Mouse (Mus musculus): ENCODE data around the gene Renbp. TPM values are rescaled to one million over a fixed set of nuclear protein-coding genes. Genes with fewer than 3 reads are reported as not detected.

Renbp gene
- total RNA-seq (2015) (7.5 and 7.6 TPM in 2 replicates), total RNA-seq (2017) (17.6 and 33.4 TPM in 2 replicates)

DNA sequence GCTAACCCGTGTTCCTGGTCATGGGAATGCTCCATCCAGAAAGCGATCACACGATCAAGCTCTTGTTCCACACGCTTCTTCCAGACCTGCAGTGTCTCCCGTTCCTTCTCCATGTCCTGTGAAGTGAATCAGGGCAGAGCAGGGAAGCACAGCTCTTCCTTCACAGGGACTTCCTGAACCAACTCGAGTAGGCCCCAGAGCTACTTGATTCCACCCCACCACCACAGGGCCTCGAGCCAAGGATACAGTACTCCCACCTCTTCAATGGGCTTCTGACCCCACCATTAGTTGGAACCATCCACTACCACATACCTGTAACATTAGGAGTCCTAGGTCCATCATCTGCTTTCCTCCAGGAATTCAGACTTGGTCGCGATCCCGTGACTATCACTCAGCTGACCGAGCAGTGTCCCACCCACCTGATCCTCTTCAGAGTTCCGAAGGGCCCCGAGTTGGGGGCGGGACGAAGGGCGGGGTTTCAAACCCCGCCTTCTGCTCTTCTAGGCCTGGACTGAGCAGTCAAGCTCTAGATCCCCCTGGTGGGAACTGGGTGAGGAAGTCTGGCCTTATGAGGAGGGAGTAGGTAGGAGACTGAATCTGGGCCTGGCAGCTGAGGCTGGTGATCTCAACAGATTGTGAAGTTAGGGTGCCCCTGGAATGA is at the start of gene Renbp:
Gene Renbp (minus strand): TSS at position 449 of the 661 bp plus-strand sequence.
- peak; percentile 98 for ATAC-seq (replicated peaks; ENCODE audit: poor library complexity)

DNA sequence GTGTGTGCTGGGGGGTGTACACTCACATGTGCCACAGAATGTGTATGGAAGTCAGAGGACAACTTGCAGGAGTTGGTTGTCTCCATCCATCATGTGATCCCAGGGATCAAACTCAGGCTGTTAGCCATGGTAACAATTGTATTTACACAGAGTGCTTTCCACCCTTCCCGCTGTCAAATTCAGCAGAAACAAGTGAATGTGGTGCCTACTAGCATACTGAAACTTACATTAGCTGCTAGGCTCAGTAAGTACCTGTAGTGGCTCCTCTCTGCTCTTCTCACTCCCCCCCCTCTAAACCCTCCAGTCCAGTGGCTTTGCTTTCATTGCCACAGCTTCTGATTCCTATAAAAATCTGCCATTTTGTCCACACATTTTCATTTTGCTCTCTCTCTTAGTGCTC is 47.1 kb upstream of the Renbp start:
- ATAC-seq (replicated peaks; ENCODE audit: poor library complexity) = no peak

DNA sequence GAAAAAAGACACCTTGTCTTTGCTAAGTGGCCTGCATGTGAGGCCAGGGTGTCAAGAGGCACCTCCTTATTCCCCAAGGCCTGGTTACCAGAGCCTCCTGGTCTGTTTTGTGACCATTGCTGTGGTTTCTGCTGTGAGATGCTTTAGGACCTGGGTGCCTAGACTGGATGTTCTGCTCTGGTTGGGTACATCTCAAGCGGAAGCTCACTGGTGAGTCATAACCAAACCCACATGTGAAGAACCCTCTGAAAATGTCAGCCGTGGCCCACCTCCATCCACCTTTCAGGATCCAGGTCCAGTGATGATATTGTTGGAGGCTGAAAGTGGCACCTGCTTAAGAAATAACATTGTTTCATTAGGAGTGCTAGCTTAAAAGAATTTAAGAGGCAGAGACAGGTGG is 45.6 kb upstream of the Renbp start:
- ATAC-seq (replicated peaks; ENCODE audit: poor library complexity) = no peak

DNA sequence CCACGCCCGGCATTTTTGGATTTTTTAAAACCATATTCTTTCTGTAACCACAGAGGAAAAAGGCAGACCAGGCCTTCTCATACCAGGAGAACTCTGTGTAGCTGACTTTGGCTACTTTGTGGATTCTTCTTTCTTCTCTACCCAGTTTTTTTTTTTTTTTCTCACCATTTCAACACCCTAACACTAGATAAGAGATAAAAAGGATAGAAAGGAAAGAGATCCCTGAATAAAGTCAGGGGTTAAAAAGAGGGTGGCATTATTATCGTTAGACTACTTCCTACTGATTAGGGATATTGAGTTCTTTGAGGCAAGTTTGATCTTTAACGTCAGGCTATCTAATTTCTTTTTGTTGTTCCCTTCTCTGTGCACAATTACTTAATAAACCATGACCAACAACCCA is 42.1 kb upstream of the Renbp start:
- ATAC-seq (replicated peaks; ENCODE audit: poor library complexity) = no peak

DNA sequence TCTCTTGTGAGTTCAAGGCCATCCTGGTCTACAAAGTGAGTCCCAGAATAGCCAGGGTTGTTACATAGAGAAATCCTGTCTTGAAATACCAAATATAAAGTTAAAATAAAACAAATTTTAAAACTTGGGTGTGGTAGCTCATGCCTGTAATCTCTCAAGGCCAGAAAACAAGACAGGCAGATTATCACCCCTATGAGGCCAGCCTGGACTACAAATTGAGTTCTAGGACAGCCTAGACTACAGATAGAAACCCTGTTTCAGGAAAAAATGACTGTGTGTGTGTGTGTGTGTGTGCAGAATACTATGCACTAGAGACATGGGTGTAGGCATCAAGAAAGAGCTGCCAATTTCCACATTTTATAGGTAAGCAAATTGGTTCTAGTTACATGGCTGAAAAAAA is 40.1 kb upstream of the Renbp start:
- no peak for ATAC-seq (replicated peaks; ENCODE audit: poor library complexity)

DNA sequence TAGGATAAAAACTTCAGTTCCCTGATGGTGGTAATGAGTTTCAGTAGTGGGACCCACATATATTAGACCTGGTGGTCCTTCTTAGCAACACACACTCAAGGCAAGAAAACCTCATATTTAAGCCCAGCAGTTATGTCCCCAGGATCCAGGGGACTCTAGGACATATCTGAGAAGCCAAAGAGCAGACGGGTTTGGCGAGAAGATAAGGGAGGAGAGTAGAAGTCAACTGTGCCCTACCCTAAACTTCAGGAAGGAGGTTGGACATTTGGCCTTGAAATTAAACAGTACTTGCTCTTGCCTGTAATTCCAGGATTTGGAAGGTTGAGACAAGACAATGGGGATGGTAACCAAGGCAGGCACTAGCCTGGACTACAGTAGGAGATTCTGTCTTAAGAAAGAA is 39.1 kb upstream of the Renbp start:
- ATAC-seq (replicated peaks; ENCODE audit: poor library complexity) = no peak

DNA sequence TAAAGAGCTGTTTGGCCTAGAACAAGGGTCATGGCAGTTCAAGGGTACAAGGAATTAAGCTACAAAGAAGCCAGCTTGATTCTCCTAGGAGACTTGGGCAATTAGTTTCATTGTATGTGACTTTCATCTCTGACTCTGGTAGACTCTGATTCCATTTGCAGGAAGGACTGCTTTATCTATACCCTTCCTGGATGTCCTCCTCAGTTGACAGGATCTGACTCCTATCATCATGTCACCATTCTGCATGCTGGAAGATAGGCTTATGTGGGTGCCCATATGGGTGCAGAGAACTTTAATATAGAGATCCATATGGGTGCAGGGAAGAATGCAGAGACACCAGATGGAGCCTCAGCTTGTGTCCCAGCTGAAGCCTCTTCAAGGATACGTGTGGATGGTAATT is 38.5 kb upstream of the Renbp start:
- no peak for ATAC-seq (replicated peaks; ENCODE audit: poor library complexity)

DNA sequence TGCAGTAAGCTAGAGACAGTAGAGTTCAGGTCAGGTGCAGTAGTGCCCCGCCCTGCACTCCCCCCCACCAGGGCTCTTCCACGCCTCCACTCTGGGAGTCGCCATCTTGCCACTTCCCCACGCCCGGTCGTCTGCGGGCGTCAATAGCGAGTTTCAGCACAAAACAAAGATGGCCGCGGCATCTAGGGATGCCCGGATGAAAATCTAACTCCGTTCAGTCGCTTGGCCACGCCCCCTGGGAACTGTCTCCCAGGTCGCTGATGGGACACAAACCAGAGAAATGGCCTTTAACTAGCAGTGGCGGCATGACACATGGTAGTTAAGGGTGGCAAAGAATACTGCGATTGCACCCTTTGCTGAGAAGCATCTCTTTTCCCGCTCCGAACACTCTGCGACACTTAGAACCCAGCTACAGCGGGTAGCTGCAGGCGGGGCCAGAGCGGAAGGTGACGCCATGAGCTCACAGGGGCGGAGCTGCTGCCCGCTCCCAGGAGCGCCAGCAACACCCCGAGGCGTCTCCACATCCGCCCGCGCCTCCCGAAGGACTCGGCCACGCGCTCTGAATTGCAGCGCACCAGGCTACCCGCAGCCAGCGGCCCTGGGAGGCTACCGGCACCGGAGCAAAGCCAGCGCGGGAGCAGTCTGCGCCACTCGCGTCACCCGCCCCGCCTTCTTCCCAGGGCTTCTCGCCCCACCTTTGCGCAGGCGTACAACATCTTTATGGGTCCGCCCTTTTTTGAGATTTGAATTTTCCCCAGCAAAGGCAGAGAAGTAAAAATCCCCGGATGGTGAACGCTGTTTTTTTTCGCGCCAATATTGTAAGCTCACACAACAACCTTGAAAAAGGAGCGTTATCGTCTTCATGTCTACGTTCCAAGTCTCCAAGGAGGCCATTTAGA is 36.8 kb upstream of the Renbp start:
- peak; percentile 56 for ATAC-seq (replicated peaks; ENCODE audit: poor library complexity)

DNA sequence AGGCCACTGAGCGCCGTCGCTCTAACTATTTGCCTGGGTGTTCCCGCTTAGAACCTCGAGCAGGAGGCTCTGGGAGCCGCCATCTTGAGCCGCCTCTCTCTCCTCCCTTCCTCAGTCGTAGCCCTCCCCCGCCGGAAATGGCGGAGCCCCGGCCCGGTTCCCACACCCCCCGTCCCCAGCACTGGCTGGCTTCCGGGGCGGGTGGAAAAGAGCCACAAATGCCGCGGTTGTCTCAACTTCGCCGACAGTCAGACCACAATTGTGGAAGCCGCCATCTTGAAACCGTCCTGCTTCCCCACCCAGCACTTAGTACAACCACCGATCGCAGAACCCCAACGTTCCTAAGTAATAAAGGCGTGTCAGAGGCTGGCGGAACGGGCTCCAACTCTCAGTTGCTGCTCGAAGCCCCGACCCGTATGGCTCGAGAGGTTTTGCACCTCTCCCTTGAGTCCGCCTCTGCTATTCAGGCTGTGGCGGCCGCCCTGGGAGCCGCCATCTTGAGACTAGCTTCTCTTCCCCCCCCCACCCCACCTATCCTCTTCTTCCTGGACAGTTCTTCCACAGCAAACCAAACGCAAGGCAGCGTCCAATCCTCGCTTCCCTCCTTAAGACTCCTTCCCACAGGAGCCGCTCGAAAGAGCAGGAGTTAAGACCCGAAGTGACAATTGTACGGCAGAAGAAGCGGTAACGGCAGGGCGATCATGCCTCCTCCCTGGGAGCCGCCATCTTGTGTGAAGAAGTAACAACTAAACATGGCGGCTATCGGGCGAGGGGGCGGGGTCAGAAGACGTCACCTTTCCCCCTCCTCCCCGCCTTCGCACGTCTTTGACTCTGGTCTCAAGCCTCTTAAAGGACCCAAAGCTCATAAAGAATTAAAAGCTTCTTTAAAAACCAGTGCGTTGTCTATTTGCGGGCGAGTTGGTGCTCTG is 35.9 kb upstream of the Renbp start, which contains the start of gene Hcfc1:
Gene Hcfc1 (minus strand): TSS at position 110 of the 929 bp plus-strand sequence.
- ATAC-seq (replicated peaks; ENCODE audit: poor library complexity) = peak; percentile 46

DNA sequence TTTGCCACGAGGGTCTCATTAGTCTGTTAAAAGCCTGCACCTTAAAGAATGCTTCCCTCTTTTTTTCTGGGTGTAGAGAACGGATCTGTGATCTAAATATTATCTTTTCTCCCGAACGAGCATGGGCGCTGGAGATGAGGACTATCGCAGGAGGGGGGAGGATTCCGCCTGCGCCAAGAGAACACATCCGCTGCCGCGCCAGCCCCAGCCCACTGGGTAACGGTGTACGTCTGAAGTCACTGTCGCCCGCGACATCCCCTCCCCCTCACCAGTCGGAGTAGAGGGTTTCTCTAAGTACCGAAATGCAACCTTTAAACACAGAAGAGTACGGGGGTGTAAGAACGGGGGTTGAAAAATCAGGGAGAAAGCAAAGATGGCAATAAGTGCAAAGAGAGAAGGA is 34.7 kb upstream of the Renbp start:
- ATAC-seq (replicated peaks; ENCODE audit: poor library complexity) = no peak

DNA sequence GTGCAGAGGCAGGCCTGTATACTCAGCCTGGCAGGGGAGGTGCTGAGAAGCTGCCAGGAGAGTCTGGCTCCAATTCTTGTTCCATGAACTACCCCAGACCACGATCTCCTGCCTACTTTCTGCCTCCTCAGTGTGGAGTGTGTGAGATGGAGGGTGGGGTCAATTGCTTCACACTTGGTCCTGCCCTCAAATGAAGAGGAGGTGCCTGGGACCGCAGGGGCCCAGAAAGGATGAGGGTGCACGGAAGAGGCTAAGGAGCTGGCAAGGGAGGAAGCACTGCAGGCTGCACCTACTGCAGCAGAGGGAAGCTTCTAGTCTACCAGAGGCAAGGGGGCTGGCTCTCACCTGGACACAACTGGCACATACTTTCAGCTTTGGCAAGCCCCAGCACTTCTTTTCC is 33.7 kb upstream of the Renbp start:
- peak; percentile 37 for ATAC-seq (replicated peaks; ENCODE audit: poor library complexity)

DNA sequence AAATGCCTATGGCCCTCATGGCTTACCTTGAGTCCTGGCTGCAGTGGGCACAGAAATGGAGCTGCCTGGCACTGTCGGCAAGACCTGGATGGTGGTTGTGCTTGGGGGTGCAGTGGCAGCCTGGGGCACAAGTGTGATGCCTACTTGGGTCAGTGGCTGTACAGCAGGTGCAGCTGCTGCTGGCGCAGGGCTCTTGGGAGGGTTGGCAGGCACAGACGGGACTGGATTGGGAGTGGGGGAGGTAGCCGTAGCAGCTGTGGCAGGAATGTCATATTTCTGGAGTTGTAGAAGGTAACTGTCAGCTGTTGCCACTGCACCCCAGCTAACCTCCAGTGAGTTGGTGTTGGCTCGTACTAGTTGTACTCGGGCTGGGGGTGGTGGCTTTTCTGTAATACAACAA is 24.3 kb upstream of the Renbp start:
- ATAC-seq (replicated peaks; ENCODE audit: poor library complexity) = no peak

DNA sequence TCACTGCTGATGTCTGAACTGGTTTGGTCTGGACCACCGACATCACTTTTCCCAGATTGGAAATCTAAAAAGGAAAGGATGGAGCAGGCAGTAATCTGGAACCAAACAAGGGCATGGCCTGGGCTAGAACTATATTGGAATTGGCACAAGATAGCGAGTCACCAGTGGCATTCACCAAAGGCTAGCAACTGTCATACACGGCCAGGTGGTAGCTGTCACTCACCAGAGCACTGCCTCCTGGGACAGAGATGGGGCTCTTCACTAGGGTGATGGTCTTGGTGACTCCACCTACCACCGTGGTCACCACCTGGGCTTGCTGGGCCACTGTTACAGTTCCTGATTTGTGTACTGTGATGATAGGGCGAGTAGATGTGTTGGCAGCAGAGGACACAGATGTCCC is 22.0 kb upstream of the Renbp start:
- no peak for ATAC-seq (replicated peaks; ENCODE audit: poor library complexity)

DNA sequence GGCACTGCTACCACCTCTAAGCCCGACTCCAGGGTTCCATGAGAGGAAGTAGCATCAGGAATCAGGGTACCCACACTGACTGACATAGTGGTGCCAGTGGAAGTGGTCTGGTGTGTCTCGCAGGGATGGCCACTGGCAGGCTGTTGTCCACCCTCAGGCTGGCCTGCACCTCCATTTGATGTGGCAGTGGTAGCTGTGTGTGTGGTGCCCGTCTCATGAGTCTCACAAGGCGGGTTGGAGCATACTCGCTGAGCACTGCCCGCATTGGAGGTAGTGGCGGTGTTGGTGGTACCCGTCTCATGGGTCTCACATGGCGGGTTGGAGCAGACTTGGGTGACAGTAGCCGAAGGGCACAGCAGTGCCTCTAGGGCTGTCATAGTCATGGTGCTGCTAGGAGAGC is 18.7 kb upstream of the Renbp start:
- no peak for ATAC-seq (replicated peaks; ENCODE audit: poor library complexity)

DNA sequence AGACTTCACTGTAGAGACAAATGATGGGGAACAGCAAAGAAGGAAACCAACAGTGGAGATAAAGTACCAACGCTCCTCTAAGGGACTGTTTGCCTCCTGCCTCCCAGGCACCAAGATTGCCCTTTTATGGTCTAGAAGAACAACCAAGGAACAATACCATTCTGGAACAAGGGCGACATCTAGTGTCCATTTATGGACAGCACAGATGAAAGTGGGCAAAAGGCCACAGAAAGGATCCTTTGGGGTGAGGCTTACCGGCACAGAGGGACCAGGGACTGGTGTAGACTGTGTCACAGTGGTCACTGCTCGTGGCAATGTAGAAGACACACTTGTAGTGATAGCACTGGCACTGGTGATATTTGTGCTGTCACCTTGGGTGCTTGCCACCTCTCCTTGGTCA is 18.0 kb upstream of the Renbp start:
- ATAC-seq (replicated peaks; ENCODE audit: poor library complexity) = peak; percentile 87

DNA sequence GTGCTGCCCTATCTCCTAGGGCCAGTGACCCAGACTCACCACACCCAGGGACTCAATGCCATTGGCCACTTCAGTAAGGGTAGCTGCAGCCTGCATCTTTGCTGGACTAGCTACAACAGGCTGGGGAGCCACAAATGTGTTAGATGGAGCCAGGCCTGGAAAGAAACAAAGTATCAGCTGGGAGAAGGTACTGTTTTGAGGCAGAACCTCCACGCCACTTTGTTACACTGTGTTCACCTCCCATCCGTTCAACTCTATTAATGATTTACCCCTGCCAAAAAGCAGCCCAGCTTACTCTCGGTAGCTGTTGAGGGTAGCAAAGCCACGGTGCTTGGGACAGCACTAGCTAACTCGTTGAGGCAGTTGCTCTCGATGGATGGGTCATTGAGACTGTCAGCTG is 16.2 kb upstream of the Renbp start:
- ATAC-seq (replicated peaks; ENCODE audit: poor library complexity) = no peak

DNA sequence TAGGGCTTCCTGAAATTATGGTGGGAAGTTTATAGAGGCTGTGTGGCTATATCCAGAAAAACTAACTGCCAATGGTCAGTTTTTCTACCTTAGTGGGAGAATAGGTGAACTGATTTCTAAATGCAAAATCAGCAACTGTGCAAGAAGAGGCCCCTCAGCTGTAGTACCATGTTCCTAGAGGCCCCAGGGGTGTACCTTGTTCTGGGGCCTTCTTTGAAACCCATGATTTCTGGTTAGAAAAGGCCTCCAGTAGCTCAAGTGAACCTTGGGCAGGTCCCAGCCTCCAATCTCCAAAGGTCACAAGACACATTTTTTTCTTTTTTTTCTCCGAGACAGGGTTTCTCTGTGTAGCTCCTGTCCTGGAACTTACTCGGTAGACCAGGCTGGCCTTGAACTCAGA is 11.6 kb upstream of the Renbp start:
- no peak for ATAC-seq (replicated peaks; ENCODE audit: poor library complexity)

DNA sequence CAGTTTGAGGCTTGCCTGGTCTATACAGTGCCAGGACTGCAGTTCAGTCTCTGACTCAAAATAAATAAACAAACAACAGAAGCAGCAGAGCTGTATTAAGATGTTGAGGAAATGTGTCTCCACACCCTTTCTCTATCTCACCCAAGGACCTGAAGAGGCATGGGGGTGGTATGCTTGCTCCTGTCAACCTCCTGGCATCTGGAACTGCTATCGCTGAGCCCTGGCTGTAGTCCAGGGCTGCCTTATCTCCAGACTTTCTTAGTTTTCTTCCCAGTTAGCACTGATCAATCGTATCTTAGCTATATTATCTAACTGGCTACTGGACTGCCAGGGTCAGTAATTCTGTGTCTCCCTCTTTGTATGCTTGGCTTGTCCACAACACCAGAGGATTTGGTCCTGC is 11.2 kb upstream of the Renbp start:
- 0 out of 2 replicates have a peak, but pooled peaks have one; percentile 39 for ATAC-seq (replicated peaks; ENCODE audit: poor library complexity)

DNA sequence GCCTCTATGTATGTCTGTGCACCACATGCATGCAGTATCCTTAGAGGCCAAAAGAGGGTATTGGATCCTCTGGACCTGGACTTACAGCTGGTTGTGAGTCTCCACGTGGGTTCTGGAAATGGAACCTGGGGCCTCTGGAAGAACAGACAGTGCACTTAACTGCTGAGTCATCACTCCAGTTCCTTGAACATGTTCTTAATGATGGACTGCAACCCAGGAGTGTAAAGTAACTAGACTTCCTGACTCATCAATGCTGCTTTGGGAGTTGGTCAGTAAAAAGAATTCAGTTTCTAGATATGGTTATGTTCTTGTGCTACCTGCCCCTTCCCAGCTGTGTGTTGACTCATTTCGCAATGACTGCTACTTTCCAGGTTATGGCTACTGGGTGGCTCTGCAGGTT is 1.2 kb upstream of the Renbp start:
- ATAC-seq (replicated peaks; ENCODE audit: poor library complexity) = no peak

DNA sequence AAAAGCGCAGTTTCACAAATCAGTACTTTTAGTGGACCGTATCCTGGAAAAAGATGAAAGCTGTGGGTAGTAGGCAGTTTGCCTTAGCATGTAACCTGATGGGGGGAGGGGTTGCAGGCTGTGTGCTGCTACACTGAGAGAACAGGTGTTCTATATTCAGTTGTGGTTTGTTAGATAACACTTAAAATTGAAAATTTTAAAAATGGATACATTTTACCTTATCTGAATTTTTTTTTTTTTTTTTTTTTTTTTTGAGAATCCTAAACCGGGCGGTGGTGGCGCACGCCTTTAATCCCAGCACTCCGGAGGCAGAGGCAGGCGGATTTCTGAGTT is 8.1 kb downstream of the Renbp start:
- ATAC-seq (replicated peaks; ENCODE audit: poor library complexity) = 0 out of 2 replicates have a peak, but pooled peaks have one; percentile 11

DNA sequence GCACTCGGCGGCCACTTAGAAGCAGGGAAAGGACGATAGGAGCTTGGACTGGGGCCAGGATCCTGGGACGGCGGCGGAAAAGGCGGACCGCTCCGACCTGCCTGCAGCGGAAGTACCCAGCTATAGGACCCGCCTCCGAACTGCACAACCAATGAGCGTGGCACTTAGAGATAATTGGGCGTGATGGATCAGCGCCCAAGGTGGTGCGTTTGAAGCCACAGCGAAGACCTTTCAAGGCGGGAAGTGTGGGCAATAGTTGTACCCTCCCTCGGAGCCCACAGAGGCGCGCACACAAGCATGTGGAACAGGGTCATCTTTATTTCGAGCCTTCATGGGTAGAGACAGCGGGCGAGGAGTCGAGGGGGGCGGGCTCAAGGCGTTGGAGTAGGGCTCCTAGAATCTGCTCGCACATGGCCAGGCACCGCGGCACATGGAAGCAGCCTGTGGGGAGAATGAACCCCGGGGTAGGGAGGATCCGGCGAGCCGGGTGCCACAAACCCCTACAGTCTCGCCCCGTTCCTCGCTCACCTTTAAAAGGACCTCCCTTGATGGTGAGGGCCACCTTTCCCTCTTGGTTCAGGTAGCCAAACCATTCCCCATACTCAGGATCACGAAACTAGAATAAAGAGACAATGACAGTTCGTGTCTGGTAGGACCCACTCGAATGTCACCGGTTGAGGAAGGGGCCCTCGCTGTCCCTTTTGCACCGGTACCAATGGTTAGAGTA is 8.7 kb downstream of the Renbp start, which contains the start of the genes Arhgap4 and Naa10:
Gene Arhgap4 (minus strand): TSS at position 48 of the 727 bp plus-strand sequence.
Gene Naa10 (minus strand): TSS at position 122 of the 727 bp plus-strand sequence.
- ATAC-seq (replicated peaks; ENCODE audit: poor library complexity) = peak; percentile 97
